Mouse (Mus musculus) liver, postnatal 0 days (tissue): ENCODE data around the gene Grid2.

Experiments
- CTCF ChIP-seq: sonication (generic); IDR thresholded peaks from 2 replicates; pipeline ENCODE4 v1.5.1; 2016; ENCODE audit warnings: antibody characterized with exemption, low read depth
- EP300 ChIP-seq: IDR thresholded peaks from 2 replicates; pipeline ENCODE4 v1.6.1; 2016; ENCODE audit warnings: antibody characterized with exemption, low read depth, mild to moderate bottlenecking

GRCm38 (mm10) chr6:63547741-63548140 lies 292.1 kb downstream of the Grid2 start:
- TF ChIP-seq CTCF (no peak), EP300 (no peak)
